Mouse (Mus musculus) natural killer cell, adult 2 months (primary cell): ENCODE data around the gene Borcs5.
"Not testable (repeated sequence)": the region's sequence is repeated elsewhere in the genome, so short reads cannot be mapped to it uniquely, and the experiment has no call there.

ENCODE experiments used
- DNase-seq, 2 experiments: peaks; one replicate each; pipeline ENCODE4 v3.0.0; 2022; ENCODE audit warnings: low spot score in 2 of 2

The Borcs5 gene

GRCm38 (mm10) chr6:134670881-134671411 is 31.6 kb downstream of the Borcs5 start:
- DNase-seq = no peak

DNA sequence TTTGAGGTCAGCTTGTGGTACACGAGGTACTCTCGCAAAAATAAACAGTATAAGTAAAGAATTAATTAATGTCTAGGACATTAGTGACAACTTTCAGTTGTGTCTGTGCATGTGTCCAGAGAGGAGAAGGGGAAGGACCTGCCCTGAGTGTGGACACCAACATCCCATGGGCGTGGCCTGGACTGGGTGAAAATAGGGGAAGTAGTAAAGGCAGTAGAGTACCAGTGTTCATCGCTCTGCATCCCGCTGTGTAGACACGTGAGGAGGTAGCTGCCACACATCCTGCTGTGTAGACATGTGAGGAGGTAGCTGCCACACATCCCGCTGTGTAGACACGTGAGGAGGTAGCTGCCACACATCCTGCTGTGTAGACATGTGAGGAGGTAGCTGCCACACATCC is 34.4 kb downstream of the Borcs5 start:
- not testable (repeated sequence) for DNase-seq

GRCm38 (mm10) chr6:134677504-134677903 is 38.2 kb downstream of the Borcs5 start:
- no peak for DNase-seq

DNA sequence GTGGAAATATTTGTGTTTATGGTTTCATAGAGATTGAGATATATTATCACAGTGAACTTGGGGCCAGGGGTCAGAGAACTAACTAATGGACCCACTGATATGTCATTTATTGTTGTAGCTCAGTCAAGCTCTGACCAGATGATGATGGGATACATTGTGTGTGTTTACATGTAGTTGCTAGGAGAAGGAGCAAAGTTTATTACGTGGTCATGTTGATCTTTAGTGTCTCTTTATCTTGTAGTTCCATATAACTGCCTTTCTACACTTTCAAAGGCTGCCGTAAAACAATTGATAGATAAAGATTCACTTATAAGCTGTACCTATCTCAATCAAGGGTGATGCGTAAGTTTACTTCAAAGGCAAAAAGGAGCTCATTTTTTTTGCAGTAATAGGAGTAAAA is 38.7 kb downstream of the Borcs5 start:
- no peak for DNase-seq

GRCm38 (mm10) chr6:134679330-134679729 is 40.0 kb downstream of the Borcs5 start:
- not testable (repeated sequence) for DNase-seq

DNA sequence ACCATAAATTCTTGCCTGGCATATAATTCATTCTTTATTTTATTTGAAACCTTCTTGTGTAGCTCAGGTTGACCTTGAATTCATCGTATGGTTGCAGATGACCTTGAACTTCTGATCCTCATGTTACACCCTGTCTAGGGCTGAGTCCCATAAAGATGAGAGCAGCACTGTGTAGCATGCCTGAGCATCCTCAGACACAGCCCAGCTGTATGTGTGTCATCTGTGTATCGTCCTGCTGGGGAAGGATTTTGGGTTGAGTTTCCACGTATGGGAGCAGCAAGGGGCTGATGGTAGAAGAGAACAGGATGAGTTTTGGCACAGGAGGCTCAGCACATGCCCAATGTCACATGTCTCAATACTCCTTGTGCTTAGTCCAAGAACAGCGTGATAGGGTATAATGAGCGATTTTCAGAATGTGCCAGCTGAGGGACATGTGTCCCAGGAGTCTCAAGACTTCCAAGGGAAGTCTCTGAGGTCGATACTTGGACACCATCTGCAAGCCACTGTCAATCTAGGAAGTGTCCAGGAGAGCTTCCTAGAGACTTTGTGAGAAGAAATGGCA is 45.1 kb downstream of the Borcs5 start:
- no peak for DNase-seq

DNA sequence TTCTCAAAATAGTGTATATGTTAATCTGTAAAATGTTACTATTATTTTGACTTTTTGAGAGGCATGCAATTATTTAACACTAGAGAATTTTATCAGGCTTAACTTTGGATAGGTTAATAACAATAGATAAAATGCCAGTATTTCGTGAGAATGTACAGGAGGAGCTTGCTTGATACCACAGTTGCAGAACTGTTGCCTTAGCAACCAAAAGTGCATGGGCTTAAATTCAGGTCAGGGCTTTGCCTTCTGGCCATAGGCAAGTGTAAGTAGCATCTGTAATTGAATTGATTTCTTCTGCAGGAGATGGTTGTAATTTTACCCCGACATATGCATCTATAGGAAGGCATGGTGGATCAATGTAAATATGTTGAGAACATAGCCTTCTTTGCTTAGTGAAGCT is 45.7 kb downstream of the Borcs5 start:
- no peak for DNase-seq

- no peak for DNase-seq
Observed at GRCm38 (mm10) chr6:134685515-134685914, 46.2 kb downstream of the Borcs5 start.

- DNase-seq = no peak
Observed at GRCm38 (mm10) chr6:134694498-134694897, 55.2 kb downstream of the Borcs5 start.

DNA sequence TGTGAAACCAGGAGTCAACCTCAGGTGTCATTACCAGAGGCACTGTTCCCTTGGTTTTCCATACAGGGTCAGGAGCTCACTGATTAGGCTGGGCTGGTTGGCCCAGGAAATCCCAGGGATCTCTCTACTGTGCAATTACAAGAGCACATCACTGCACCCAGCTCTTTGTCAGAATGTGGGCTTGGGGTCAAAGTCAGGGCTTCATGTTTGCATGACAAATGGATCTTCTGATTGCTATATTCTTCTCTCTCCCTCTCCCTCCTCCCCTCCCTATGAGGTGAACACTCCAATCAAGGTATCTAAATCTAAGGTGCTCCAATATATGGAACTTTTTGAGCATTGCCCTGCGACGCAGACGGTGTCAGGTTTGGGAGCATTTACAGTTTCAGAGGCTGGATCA is 55.7 kb downstream of the Borcs5 start:
- no peak for DNase-seq

DNA sequence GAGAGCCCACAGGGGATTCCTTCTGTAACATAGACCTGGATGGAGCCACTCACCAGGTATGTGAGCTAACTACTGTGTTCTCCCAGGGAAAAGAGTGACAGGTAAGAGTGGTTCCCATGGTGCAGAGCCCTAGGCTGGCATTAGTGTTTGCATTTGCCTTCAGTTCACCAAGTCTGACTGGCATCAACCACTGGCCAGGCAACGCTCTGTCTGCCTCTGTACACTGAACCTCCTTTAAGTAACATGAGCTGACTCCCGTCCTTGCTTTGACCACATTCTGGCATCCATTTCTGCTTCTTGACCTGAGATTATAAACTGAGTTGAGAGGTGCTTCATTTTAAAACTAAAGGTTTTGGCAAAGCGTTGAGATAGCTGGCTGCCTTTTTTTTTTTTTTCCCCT is 56.3 kb downstream of the Borcs5 start:
- DNase-seq = no peak

DNA sequence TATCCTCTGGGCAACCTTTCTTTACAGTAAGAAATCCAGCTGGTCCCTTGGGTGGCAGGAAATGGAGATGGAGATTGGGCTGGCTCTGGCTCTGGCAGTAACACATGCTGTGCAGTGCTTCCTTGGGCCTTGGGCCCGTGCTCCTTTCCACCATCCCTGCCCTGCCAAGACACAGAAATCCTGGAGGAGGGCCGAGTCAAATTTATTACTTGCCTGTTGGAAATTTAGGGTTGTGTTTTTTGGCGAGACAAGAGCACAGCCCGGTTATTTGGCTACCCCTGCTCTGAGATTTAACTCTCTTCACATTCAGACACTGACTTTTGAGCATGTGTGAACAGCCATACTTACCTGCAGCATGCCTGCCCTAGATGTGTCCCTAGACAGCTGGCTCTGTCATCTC is 56.8 kb downstream of the Borcs5 start:
- DNase-seq = no peak

GRCm38 (mm10) chr6:134696554-134696953 is 57.2 kb downstream of the Borcs5 start:
- no peak for DNase-seq

GRCm38 (mm10) chr6:134698243-134698642 is 58.9 kb downstream of the Borcs5 start:
- DNase-seq = no peak

- peak; percentile 62 to 77 for DNase-seq
Observed at GRCm38 (mm10) chr6:134700451-134701210, 61.3 kb downstream of the Borcs5 start.

- DNase-seq = no peak
Observed at GRCm38 (mm10) chr6:134701211-134701602, 61.9 kb downstream of the Borcs5 start.

GRCm38 (mm10) chr6:134702184-134702583 is 62.9 kb downstream of the Borcs5 start:
- no peak for DNase-seq

DNA sequence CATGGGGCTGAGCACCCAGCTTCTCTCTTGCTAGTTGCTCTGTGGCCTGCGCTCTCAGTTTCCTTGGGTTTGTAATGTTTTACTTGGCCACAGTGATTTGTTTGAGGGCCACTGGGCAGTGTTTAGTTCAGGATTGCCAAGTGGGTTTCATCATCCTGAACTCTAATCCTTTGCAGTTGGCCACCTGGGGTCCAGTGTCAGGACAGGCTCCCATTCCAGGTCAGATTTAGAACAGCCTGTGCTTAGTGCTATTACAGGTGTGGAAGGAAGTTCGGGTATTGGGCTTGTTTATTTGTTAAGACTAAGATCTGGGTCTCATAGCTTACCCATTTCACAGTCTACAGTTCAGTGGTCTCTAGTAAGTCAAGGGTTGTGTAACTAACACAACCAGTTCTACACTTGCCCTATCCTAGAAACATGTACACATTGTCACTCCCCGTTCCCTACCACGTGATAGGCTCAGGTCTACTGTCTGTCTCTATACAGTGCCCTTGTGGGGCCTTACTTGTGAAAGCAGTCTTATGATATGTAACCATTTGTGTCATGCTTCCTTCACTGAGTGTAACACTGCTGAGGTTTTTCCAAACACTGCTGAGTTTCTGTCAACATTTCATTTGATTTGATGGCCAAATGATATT is 63.9 kb downstream of the Borcs5 start:
- no peak for DNase-seq

- no peak for DNase-seq
Observed at GRCm38 (mm10) chr6:134706467-134706866, 67.2 kb downstream of the Borcs5 start.

GRCm38 (mm10) chr6:134710020-134710419 is 70.7 kb downstream of the Borcs5 start:
- DNase-seq = no peak

GRCm38 (mm10) chr6:134713321-134713720 is 74.0 kb downstream of the Borcs5 start:
- no peak for DNase-seq

DNA sequence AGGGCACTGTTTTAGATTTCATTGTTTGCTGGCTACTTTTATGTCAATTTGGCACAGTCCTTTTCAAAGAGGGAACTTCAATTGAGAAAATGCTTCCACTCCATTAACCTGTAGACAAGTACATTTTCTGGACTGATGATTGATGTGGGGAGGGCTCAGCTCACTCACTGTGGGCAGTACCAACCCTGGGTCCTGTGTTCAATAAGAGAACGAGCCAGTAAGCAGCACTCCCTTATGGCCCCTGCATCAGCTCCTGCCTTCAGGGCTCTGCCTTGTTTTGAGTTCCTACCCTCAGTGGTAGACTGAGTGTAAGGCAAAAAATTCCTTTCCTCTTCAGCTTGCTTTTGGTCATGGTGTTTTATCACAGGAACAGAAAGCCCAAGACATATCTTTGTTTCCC is 74.6 kb downstream of the Borcs5 start:
- DNase-seq = no peak

DNA sequence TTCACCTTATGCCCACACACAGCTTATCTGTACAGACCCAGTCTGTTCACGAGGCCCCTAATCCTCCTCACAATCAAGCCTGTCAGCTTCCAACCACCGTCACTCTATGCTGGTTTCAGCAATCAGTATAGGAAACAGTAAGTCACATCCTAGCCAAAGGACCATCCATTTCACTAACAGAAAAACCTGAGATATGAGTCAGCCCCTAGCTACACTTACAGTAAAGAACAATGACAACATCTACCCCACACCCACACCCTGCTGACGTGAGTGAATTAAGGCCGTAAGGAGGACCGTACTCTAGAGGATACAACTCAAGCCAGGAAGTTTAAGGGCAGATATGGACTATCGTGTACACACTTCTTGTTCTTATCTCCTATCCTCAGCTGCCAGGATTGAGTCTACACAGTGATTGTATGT is 76.9 kb downstream of the Borcs5 start:
- DNase-seq = no peak
